Mouse (Mus musculus): ENCODE data around the gene Grik3. TPM values are rescaled to one million over a fixed set of nuclear protein-coding genes. Genes with fewer than 3 reads are reported as not detected.

The Grik3 gene
- polyA plus RNA-seq, 1 experiment, result 29.5 TPM

- Histone ChIP-seq H3K27ac (ENCODE audit: insufficient read depth, low read length) (no peak overlapping the region), H3K4me3 (ENCODE audit: insufficient read depth, low read length) (no peak overlapping the region), H3K4me1 (ENCODE audit: control insufficient read depth, insufficient read depth, low read length) (no peaks in the 10 kb centered on the region)
- no peak for TF ChIP-seq CTCF (IDR thresholded peaks at IDR 0.05; ENCODE audit: extremely low read depth, insufficient read depth, low read length)
Measured at GRCm38 (mm10) chr4:125736783-125737182, 246.3 kb downstream of the Grik3 start.

GRCm38 (mm10) chr4:125738825-125739224, 248.3 kb downstream of the Grik3 start:
- Histone ChIP-seq H3K27ac (ENCODE audit: insufficient read depth, low read length) (no peak overlapping the region), H3K4me1 (ENCODE audit: control insufficient read depth, insufficient read depth, low read length) (no peaks in the 10 kb centered on the region), H3K4me3 (ENCODE audit: insufficient read depth, low read length) (no peak overlapping the region)
- TF ChIP-seq POLR2A (IDR thresholded peaks at IDR 0.05; ENCODE audit: extremely low read depth, insufficient read depth, low read length) (no peak), CTCF (IDR thresholded peaks at IDR 0.05; ENCODE audit: extremely low read depth, insufficient read depth, low read length) (no peak)

GRCm38 (mm10) chr4:125742162-125742571, 251.7 kb downstream of the Grik3 start:
- no peaks in the 10 kb centered on the region for H3K4me1 ChIP-seq (ENCODE audit: control insufficient read depth, insufficient read depth, low read length)
- no peak overlapping the region for H3K27ac ChIP-seq (ENCODE audit: insufficient read depth, low read length)
- TF ChIP-seq POLR2A (IDR thresholded peaks at IDR 0.05; ENCODE audit: extremely low read depth, insufficient read depth, low read length) (no peak), CTCF (IDR thresholded peaks at IDR 0.05; ENCODE audit: extremely low read depth, insufficient read depth, low read length) (no peak)
- no peak overlapping the region for H3K4me3 ChIP-seq (ENCODE audit: insufficient read depth, low read length)

DNA sequence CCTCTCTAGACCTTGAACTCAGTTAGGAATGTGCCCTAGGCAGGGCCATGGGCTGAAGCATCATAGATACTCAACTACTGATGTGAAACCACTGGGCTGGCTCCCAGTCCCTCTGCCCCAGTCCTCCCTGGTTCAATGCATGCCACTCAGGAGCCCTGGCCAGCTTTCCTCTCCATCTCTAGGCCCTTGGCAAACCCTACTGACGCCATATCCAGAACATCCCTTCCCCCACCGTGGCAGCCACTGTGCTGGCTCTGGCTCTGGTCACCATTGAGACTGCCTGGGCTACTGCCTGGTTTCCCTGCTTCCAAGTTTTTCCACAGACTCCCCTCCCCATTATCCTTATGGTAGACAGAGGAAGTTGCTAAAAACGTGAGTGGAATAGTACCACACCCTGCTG, 255.4 kb downstream of the Grik3 start:
- Histone ChIP-seq H3K4me1 (ENCODE audit: control insufficient read depth, insufficient read depth, low read length) (no peaks in the 10 kb centered on the region), H3K4me3 (ENCODE audit: insufficient read depth, low read length) (no peak overlapping the region), H3K27ac (ENCODE audit: insufficient read depth, low read length) (no peak overlapping the region)
- no peak for TF ChIP-seq POLR2A (IDR thresholded peaks at IDR 0.05; ENCODE audit: extremely low read depth, insufficient read depth, low read length)
- TF ChIP-seq CTCF (IDR thresholded peaks at IDR 0.05; ENCODE audit: extremely low read depth, insufficient read depth, low read length), result no peak

DNA sequence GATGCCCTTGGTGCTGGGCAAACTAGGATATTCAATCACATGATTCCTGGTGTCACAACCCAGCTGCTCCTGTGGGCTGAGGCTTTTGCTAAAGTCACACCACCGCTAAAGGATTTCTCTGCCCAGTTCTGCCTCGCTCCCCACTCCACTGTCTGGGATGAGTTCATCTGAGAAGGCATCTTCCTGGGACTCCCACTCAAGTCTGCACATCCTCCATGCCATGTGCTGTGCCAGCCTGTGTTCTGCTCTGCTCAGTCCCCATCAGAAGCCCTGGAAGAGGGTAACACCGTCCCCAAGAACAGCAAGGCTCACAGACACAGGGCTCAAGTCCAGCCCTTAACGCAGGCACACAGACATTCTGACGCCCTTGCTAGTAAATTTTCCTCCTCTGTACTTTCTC, 265.9 kb downstream of the Grik3 start:
- Histone ChIP-seq H3K27ac (ENCODE audit: insufficient read depth, low read length) (no peak overlapping the region), H3K4me3 (ENCODE audit: insufficient read depth, low read length) (no peak overlapping the region), H3K4me1 (ENCODE audit: control insufficient read depth, insufficient read depth, low read length) (no peaks in the 10 kb centered on the region)
- TF ChIP-seq POLR2A (IDR thresholded peaks at IDR 0.05; ENCODE audit: extremely low read depth, insufficient read depth, low read length) (no peak), CTCF (IDR thresholded peaks at IDR 0.05; ENCODE audit: extremely low read depth, insufficient read depth, low read length) (no peak)

DNA sequence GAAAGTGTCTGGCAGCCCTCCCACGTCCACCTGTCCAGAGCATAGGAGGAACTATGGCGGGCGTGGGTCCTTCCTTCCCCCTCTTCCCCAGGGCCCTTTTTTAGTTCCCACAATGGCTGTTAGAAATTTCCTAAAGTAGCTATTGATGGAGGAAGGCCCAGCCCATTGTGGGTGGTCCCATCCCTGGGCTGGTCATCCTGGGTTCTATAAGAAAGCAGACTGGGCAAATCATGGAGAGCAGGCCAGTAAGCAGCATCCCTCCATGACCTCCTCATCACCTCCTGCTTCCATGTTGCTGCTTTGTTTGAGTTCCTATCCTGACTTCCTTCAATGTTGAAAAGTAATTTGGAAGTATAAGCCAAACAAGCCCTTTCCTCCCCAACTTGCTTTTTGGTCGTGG, 269.8 kb downstream of the Grik3 start:
- TF ChIP-seq CTCF (IDR thresholded peaks at IDR 0.05; ENCODE audit: extremely low read depth, insufficient read depth, low read length), result no peak
- TF ChIP-seq POLR2A (IDR thresholded peaks at IDR 0.05; ENCODE audit: extremely low read depth, insufficient read depth, low read length), result no peak
- no peaks in the 10 kb centered on the region for H3K4me1 ChIP-seq (ENCODE audit: control insufficient read depth, insufficient read depth, low read length)
- no peak overlapping the region for H3K4me3 ChIP-seq (ENCODE audit: insufficient read depth, low read length)
- H3K27ac ChIP-seq (ENCODE audit: insufficient read depth, low read length), result no peak overlapping the region

DNA sequence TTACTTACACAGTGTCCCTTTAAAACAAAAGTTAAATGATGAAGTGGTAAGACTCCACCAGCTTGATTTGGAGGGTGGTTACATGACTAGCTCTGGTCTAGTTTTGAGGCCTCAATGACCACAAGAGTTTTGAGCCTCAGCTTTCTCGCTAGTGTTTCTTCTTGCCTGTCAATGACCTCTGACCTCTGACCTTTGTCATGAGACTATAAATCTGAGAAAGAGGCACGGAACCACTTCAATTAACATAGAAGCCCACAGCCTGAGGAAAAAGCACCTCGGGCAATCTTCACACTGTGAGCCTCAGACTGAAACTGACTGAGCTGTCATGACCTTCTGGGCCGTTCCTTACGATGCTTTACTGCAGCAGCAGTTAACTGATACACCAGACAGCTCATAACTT, 272.6 kb downstream of the Grik3 start:
- Histone ChIP-seq H3K4me1 (ENCODE audit: control insufficient read depth, insufficient read depth, low read length) (no peaks in the 10 kb centered on the region), H3K27ac (ENCODE audit: insufficient read depth, low read length) (no peak overlapping the region), H3K4me3 (ENCODE audit: insufficient read depth, low read length) (no peak overlapping the region)
- TF ChIP-seq CTCF (IDR thresholded peaks at IDR 0.05; ENCODE audit: extremely low read depth, insufficient read depth, low read length) (no peak), POLR2A (IDR thresholded peaks at IDR 0.05; ENCODE audit: extremely low read depth, insufficient read depth, low read length) (no peak)

All from cortical plate, adult 2 months (tissue).